Mouse (Mus musculus) layer of hippocampus, postnatal 14 days (tissue): Measurements from ENCODE around the gene Pard3b. TPM values are rescaled to one million over a fixed set of nuclear protein-coding genes. Genes with fewer than 3 reads are reported as not detected.

Experiments used
- DNase-seq, 2 experiments: peaks; one replicate each; pipeline ENCODE4 v3.0.0; 2021 to 2022; ENCODE audit warnings: low spot score in 2 of 2, mixed read lengths in 1 of 2
- total RNA-seq, 2 experiments: library from RNA; stranded (reverse); gene quantifications; 2 replicates each; pipeline ENCODE4 v1.2.3; 2021

Gene Pard3b
- total RNA-seq, 2 experiments from 2014 or later, result 5.5 to 8.2 TPM

DNA sequence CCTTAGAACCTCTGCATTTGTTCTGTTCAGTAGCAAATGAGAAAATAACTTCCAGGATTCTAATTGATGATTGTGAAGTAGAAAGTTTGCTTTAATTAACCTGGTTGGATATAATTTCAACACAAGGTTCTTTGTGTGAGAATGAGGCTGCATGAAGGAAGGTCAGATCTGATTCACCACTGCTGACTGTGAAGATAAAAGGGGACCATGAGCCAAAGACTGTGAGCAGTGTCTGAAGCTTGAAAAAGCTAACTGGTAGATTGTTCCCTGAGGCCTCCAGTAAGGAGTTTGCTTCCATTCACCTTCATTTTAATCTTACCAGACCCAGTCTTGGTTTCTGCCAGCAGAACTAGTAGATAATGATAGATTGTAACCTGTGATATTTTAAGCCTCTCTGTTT is 108.9 kb downstream of the Pard3b start:
- DNase-seq, result no peak

DNA sequence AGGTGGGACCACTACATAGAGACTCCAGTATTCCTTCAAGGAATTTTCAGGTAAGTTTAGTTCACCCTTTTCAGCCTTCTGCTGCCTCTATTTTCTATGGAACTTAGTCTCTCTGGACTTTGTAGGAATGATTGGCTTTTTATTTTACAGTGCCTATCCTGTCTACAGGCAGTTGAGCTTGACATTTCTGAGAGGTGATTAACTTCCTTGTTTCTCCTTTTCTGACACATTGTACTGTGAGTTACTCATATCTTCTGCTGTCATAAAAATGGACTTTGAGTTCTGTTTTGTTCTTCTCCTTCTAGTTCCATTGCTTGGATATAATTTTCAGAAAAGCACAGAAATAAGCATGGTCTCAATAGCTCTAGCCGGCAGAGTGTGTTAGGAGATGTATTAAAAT is 112.4 kb downstream of the Pard3b start:
- no peak for DNase-seq

DNA sequence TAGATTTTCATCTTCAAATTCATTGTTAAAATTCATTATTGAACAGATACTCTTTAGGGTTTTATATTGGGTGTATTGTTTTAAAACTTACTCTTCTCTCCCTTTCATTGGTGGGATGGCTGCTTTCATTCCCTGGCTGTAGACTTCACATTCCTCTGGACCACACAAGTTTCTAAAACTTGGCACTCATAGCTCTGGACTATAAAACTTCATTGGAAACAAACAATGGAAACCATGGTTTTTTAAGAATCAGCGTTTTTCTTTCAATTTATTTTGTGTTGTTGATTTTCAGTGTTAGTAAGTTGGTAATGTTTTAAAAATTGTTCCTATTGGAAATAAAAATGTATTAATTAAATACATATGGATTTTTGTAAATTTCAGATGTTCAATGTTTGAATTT is 118.1 kb downstream of the Pard3b start:
- DNase-seq, result no peak

DNA sequence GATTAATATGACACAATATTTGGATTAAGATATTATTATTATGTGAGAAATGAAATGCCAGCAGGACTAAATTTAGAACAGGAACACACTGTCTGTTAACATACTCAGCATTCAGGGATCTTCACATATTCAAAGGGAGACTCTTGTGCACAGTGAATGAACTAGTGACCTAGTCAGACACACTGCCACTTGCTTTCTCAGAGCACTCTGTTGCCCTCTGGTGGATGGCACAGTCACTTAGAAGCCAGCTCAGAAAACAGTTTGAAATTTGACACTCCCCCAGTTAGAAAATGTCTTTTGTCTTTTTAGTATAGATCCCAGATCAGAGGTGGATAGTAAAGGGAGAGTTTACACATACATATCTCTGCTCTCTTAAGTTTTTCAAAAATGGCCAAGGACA is 132.6 kb downstream of the Pard3b start:
- DNase-seq, result peak; percentile 41 to 81

DNA sequence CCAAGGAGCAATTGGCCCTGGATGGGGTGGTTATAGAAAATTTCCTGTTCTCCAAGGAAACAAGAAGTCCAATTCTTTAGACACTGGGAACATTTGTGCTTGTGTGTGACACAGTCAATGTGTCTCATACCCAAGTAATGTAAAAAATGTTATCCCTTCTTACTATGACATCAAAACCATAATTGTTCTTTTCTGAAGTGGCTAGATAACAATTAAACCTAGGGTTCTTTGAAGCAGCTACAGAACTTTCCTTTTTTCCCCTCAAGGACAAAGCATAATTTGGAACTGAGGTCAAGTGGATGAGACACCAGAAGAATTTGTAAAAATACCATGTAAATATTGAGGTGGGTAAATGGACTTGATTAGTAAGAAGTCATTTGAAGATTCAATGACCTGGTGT is 140.1 kb downstream of the Pard3b start:
- no peak for DNase-seq

DNA sequence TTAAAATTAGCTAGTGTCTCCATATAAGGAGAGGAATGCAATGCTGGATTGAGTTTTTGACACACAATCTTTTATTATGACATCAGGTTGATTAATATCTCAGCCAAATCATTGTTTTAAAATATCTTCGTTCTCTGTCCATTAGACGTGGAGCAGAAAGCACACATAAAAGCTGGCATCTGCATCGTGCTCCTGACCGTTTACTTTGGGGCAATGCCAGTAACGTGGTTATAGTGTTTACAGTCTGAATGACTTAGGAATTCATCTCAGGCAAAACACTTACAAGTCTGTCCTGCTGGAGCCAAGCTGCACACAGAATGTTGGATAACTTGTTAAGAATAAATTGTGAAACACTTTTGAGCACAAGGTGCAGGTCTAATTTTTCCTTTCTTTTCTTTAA is 141.3 kb downstream of the Pard3b start:
- no peak for DNase-seq

DNA sequence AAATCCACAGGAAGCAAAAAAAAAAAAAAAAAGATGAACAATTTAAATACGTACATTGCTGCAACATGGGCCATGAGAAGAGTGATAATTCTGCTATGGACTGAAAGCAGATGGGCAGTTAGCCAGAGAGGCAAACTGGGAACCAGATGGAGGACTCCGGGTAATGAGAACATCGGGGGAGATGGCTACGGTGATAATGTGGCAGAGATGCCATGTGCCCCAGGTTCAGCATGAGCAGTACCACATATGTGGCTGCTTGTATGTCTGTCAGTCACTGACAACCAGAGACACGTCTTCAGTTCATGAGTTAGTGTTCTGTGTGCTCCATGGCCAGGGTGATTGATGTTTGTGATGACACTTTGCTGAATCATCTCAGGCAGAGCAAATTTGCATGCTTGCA is 157.7 kb downstream of the Pard3b start:
- peak; percentile 34 to 57 for DNase-seq

DNA sequence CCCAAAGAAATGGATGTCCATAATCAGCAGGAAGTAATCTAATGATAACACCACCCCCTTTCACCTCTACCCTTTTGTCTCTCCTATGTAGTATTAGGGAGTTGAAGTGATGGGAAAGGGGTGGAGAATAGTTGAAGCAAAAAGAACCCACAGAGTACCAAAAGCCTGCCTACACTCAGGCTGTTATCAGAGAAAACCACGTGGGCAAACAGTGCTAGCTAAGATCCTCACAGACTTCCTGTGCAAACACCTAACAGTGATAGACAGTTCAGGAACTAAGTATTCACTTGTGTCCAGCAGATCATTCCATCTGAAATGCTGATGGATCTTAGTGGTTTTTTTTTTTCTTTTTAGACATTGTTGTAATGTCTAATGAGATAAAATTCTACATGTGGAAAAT is 181.6 kb downstream of the Pard3b start:
- DNase-seq, result peak in 1 of 2 experiments; percentile 40

DNA sequence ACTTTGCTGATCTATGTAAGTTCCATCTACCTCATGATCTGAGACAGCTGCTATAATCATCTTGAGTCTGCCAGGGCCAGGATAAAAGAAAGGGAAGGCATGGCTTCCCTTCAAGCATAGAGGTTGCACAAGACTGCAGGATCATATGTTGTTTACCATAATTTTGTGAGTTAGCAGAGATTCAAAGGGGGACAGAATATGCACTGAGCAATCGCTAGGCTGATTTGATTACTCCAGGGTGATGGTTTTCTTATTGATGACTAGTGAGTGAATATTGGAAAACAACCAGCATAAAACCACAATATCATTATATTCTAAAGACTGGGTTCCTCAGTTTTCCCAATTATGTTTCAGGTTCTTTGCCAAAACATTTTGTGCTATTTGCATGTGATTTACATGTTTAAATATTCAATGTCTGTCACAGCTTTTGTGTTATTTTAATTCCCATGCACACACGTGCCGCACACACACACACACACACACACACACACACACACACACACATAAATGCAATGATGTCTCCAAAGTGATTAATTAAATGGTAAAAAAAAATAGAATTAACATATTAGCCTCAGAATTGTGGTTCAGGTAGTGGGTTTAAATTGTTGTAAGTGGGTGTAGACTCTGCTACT is 187.1 kb downstream of the Pard3b start:
- DNase-seq, result no peak

DNA sequence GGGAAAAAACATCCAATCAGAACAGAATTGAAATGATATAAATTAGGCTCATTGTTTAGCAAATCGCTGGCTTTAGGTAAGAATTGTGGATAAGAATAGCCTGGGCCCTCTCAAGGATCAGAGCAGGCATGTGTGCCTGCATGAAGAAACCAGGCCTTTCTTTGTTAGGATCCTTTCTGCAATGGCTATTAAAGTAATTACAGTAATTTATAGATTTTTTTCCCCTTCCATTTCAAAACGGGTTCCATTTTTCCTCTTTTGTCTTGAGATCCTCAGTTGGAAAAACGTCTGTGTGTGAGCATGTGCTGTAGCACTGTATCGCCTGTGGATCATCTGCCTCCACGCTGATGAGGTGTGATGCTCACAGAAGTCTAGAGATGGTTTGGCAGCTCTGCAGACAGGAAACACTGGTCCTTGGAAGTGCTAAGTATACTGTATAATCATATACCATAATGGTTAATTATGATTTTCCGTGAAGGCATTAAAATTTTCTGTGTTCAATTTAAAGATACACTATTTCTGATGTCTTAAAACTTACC is 198.5 kb downstream of the Pard3b start:
- no peak for DNase-seq

DNA sequence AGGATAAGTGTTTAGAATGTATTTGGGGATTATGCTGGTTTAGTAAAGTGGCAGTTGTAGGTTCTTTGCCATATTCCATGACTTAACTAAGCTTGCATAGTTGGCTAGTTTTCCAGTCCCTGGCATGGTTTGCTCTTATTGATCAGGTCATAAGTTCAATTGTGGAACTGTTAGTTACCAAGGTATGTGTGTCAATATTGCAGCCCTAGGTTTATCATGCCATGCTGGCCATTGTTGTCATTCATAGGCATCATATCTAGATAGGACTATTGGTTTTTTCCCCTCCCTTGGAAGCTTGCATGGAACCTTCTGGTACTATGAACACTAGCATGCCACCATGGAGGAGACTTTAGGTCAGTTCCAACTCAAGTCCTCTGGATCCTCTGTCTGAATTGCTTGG is 208.0 kb downstream of the Pard3b start:
- no peak for DNase-seq

DNA sequence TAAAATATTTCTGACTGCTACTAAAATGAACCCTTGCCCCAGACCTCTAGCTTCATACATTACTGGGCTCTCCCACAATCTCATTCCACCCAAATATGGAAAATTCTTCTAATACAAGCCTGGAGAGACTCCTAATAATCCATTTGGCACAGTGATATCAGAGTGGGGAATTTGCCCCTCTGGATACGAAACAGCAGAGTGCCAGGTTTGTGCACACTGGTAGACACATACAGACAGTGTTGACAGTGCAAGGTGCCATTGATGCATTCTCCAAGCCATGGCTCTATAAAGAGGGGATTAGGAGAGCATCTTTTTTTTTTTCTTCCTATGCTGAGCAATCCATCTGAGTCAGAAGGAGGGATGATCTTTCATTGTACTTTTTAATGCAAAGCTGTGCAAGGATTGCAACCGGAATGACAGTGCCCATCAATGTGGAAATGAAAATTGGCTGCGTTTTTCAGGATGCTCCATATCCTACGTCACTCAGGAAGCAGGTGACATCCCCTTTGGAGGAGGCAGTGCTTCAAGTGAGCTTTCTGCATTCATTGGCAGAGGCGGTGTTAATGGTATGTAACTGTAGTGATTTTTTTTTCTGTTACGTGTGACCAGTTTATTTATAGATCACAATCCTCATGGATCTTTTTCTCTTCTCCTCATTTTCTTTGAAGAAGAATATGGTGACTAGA is 210.5 kb downstream of the Pard3b start:
- DNase-seq, result no peak

DNA sequence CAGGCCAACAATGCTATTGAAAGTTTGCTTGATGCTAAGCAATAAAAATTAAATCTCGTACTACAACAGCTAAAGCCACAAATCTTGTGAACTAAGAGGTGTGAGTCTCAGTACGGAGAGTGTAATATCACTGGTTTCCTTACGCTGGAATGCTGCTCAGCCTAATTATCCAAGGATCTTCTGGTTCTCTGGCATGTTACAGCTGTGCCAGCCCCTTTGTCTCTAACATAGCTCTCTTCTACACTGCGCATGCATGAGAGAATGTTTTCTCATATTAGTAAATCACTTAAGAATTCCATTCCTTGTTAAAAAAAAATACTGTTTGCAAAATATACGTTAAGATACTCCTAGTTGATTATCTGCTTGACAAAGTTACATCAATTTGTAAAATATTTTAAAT is 211.8 kb downstream of the Pard3b start:
- DNase-seq, result no peak

DNA sequence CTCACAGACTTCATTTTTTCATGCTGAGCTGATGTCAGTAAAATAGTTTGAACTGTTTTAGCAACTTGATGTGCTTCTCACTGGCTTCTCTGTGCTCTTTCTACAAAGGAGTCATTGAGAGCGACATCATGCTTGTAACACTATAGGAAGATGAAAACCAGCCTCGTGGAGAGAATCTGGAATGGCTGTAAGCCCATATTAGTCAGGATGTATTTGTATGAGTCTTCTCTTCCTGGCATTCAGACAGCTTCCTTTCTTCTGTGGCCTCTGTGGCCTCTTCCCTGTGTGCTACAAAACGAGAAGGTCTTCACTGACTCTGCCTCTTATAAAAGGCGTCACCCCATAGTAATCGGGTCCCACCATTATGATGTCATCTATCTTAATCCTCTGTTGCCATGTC is 212.6 kb downstream of the Pard3b start:
- no peak for DNase-seq

DNA sequence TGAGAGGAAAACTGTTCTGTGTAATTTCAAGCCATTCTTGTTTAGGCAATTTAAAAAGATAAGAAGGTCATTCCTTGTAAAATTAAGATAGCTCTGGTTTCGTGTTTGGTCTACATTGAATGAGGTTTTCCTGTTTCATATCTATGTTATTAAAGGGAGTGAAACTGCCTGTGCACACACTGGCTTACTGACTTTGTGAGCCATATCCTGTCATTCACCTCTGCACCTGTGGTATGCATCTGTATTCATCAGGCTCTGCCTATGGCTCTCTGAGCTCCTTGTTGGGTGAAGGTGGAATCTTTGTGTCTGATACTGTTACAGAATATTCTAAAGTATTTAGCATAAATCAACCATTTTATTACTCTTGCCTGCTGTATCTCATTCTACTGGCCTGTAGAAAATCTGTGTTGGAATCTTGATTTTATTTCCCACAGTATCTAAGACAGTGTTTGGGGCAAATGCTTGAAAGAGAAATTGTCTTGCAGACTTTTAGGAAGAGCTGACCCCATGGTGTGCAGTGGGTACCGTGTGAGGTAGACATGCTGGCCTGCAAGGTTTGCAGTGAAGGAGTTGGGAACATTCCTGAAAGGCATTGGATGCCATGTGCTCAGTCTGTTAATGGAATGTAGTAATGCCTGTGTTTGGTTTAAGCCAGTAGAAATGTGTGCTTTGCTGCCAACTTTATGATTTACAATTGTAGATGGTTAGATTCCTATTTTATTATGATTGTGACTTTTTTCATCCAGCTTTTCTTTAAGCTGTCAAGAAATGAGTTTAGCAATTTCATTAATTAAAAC is 228.9 kb downstream of the Pard3b start:
- DNase-seq, result no peak

DNA sequence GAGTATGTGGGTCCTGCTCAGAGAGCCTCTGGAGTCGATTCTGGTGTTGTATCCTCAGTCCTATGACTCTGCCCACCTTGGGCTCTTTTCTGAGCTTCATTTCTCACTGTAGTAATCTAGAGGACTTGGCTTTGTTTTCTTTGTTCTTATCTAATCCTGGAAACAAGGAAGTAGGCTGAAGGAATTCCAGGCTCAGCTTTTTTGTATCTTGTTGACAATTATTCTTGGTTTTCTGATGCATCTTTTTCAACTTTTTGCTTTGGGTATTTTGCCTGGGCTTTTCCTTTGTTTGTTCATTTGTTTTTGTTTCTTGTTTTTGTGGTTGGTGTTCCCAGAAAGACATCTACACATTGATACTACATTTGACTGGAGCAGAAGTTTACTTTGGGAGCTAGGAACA is 236.3 kb downstream of the Pard3b start:
- no peak for DNase-seq

DNA sequence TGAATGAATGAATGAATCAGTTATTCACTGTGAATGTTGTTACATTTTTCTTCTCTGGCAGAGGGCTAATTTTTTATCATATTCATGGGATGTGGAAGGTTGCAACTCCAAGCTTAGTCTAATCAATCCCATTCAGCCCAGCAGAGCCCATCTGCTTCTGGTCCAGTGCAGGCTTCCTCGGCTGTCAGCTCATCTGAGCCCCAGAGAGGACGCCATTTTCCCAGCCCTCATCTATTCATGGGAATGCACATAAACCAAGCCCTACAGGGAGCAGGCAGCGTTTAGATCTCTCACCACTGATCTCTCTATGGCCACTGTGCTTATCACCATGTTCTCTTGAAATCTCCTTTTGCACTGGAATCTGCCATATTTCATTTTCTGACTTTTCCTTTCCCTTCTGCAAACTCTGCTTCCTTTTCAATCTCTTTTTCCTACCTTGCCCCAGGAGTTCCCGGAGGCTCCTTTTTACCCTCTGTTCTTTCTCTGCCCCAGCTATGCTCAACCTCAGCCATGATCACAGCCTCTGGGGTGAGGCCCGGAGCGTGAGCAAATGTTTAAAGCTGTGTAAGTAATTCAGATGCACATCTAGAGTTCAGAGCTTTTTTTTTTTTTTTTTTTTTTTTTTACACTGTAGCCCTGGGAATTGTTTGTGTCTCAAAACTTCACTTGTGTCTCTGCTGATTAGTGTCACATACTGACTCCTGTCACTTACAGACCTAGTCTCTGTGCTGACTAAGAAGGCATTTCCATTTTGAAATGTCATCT is 241.3 kb downstream of the Pard3b start:
- no peak for DNase-seq

DNA sequence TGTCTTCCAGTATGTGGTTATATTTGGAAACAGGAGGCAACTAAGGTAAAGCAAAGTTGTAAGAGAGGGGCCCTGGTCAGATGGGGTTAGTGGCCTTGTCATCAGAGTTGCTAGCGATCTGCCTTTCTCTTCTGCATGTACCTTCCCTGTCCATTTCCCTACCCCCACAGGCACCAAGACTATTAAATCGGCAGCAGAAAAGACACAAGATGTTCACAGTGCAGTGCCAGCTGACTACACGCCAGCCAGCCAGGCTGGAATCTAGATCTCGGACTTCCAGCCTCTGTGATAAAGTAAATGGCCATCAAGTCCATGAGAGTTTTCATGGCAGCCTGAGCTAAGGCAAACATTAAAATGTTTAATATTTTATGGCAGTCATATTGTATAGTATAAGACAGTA is 257.4 kb downstream of the Pard3b start:
- peak in 1 of 2 experiments; percentile 7 for DNase-seq

DNA sequence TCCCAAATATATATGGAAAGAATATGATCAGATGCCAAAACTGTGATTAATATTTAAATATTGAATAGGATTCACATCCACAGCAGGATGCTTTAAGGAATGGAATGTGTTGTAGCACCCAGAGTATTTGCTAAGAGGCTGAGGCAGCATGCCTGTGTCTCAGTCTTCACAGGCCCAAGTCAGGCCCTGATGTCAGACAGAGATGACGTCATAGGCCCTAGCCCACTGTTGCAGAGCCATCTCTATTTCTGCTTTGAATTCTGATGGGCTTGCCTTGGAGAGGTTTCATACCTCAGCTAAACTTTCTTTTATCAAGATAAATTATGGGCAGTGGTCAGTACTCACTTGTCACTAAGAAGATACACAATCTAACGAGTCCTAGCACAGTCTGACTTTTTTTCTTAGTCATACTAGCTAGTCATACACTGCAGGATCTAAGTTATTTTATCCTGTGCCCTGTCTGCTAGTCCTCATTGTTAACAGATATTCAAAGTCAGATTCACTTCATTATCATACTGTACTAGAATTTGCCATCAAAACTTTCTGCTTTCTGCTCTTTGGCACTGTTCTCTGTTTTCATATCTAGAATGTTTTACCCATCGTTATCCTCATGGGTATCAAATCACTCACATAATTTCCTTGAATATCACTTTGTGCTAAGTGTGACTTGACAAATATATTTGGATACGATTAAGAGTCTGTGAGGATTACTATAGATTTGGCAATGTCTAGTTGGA is 264.8 kb downstream of the Pard3b start:
- no peak for DNase-seq

DNA sequence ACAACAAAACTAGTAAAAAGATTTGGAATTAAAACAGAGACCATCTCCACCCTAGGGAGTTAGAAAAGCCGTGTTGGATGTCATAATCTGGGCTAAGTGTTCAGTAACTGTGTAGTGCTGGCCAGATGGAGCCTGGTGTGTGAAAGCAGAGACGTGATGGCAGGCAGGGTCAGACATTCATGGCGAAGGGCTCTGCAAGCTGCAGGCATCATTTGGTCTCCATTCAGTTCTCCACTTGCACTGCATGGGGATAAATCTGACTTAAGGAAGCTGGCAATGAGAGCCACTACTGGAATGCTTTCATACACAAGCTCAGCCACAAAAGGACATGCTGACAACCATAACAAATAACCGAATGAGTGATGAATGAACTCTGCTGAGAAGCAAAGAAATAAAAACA is 265.4 kb downstream of the Pard3b start:
- DNase-seq, result no peak

DNA sequence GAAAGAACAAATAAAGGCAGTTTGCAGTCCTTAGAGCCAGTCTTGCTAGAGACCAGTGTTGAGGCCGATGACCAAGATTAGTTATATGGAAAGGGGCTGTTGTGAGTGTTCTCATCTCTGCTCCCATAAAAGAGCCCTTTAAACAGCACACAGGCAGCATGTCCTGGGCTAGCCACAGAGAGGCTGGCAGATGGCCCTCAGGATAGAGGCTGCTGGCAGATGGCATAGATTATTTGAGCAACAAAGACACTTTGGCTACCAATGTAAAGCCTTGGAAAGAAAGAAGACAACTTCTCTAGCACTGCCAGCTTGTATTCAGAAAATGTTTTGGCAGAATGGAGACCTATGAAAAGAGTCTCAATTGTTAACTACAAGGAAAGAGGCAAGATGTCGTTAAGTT is 274.3 kb downstream of the Pard3b start:
- DNase-seq, result peak in 1 of 2 experiments; percentile 26
